Mouse (Mus musculus): ENCODE measurements around the gene Nr1d1.
"Not testable (repeated sequence)": the region's sequence is repeated elsewhere in the genome, so short reads cannot be mapped to it uniquely, and the experiment has no call there.

Nr1d1 gene

GRCm38 (mm10) chr11:98742397-98743291, 32.5 kb downstream of the Nr1d1 start:
- DNase-seq (ENCODE audit: low read depth, low spot score): no peak
- Histone ChIP-seq H3K36me3 (ENCODE audit: control insufficient read depth, insufficient read depth, low read length, poor library complexity, severe bottlenecking) (no peaks in the 10 kb centered on the region), H3K27me3 (ENCODE audit: control insufficient read depth, insufficient read depth, low read length, poor library complexity, severe bottlenecking) (no peaks in the 10 kb centered on the region)

DNA sequence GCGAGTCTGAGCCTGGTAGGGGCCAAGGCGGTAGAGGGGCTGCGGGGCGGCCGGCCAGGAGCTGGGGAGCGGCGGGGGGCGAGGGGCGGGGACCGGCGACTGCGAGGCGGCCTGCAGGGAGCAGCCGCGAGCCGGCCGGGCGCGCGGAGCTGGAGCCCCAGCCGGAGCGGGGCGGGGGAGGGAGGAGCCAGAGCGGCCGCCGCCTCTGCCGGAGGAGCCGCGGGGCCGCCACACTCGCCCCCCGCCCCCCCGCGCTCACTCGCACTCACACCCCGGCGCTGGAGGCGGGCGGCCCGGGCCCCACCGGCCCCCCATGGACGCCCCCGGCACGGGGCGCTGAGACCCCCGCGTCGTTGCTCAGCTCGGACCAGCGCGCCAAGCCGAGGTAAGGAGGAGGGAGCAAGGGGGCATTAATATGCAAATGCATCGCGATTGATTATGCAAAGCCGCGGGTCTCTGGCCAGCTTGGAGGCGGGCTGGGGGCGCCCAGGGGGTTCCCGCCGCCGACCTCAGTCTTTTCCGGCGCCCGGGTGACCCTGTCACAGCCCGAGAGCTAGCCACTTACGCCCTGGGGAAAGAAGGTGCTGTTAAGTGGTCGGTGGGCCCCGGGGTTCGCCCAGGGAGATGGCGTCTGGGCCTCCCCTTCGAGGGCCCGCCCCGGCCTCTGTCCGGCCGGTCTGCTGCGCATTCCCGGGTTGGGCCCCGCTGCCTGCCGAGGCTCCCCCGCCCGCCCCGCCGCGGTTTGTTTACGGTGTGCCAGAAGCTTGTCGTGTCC, 33.3 kb downstream of the Nr1d1 start:
- no peaks in the 10 kb centered on the region for H3K36me3 ChIP-seq (ENCODE audit: control insufficient read depth, insufficient read depth, low read length, poor library complexity, severe bottlenecking)
- peak; percentile 79 for DNase-seq (ENCODE audit: low read depth, low spot score)
- H3K27me3 ChIP-seq (ENCODE audit: control insufficient read depth, insufficient read depth, low read length, poor library complexity, severe bottlenecking): no peaks in the 10 kb centered on the region

- no peaks in the 10 kb centered on the region for H3K36me3 ChIP-seq (ENCODE audit: control insufficient read depth, insufficient read depth, low read length, poor library complexity, severe bottlenecking)
- no peak for DNase-seq (ENCODE audit: low read depth, low spot score)
- H3K27me3 ChIP-seq (ENCODE audit: control insufficient read depth, insufficient read depth, low read length, poor library complexity, severe bottlenecking): no peaks in the 10 kb centered on the region
Measured at GRCm38 (mm10) chr11:98741051-98741620, 34.0 kb downstream of the Nr1d1 start.

DNA sequence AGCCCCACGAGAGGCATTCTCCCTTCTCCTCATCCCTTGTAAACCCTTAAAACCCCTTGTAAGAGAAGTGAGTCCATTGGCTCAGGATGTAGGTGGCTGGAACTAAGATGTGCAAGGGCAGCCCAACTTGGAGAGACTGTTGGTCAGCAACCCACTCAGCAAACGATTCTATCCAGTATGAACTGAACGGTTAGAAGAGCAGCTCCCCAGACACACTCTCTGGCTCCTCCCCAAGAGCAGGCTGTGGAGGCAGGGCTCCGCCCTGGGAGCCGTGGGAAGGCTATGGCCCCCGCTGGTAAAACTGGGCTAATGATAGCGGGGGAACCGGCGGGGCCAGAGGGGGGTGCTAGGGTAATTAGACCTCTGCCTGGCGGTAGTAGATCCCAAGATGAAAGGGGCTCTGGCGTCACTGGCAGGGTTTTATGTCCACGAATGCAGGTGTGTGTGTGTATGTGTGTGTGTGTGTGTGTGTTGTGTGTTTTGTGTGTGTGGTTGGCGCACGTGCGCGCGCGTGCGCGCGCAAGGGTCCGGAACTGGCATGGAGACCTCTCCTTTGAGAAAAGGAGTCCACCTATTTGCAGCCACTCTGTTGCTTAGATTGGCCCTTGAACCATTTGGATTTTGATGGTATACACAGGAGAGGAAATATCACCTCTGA, 34.6 kb downstream of the Nr1d1 start, which contains the start of gene Thra:
Gene Thra, plus strand, starts transcription at position 246 of the 658 bp plus-strand sequence.
- no peaks in the 10 kb centered on the region for H3K36me3 ChIP-seq (ENCODE audit: control insufficient read depth, insufficient read depth, low read length, poor library complexity, severe bottlenecking)
- DNase-seq (ENCODE audit: low read depth, low spot score): peak; percentile 42
- H3K27me3 ChIP-seq (ENCODE audit: control insufficient read depth, insufficient read depth, low read length, poor library complexity, severe bottlenecking): no peaks in the 10 kb centered on the region

DNA sequence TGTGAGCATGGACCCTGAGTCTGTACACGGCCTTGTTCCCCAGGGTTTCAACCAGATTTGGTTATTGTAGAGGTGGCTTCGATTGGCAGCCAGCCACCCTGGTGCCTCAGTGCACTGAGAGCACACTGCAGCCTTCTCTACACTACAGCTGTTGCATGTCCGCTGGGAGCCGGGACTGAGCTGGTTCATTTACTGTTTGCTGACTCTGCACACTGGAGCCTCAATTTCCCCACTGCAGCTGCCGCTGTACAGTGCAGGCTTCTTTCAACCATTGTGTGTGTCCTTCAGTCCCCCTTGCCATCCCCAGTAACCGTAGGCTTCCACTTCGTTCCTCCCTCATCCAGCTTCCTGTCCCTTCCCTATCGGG, 35.1 kb downstream of the Nr1d1 start:
- Histone ChIP-seq H3K27me3 (ENCODE audit: control insufficient read depth, insufficient read depth, low read length, poor library complexity, severe bottlenecking) (no peaks in the 10 kb centered on the region), H3K36me3 (ENCODE audit: control insufficient read depth, insufficient read depth, low read length, poor library complexity, severe bottlenecking) (no peaks in the 10 kb centered on the region)
- DNase-seq (ENCODE audit: low read depth, low spot score): no peak

DNA sequence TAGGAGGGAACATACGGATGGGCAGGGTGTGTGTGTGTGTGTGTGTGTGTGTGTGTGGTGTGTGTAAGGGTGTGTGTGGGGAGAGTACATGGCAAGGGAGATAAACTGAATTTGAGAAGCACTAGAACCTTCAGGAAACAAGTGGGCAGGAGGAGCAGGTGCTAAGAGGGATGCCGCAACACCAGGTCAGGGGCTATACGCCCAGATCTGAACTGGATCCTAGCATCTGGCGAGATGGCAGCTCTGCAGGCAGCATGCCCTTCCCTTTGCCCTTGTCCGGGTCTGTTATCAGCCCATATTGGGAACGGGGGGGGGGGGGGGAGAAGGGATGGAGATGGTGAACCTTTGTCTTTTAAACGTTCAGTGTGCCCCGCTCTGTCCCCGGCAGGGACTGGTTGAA, 36.2 kb downstream of the Nr1d1 start:
- no peaks in the 10 kb centered on the region for H3K27me3 ChIP-seq (ENCODE audit: control insufficient read depth, insufficient read depth, low read length, poor library complexity, severe bottlenecking)
- DNase-seq (ENCODE audit: low read depth, low spot score): no peak
- no peaks in the 10 kb centered on the region for H3K36me3 ChIP-seq (ENCODE audit: control insufficient read depth, insufficient read depth, low read length, poor library complexity, severe bottlenecking)

DNA sequence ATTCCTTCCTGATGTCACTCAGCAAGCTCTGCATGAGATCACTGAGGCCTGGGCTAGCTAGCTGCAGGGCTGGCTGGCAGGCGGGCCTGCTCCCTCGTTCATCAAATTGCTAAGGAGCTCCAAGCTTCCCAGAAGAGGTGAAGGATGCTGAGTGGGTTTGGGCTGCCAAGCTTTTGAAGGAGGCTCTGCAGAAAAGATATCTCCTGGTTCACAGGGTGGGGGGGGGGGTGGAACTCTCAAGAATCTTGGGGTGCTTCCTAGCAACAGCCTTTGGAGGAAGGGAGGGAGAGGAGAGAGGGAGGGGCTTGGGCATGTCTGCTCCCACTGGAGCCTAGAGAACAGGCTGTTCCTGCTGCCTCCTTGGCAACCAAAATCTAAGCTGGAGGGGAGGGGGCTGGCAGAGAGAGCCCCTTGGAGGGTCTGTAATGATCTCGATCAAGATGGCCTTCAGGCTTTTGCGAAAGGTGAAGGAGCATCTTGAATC, 36.7 kb downstream of the Nr1d1 start:
- no peaks in the 10 kb centered on the region for H3K36me3 ChIP-seq (ENCODE audit: control insufficient read depth, insufficient read depth, low read length, poor library complexity, severe bottlenecking)
- H3K27me3 ChIP-seq (ENCODE audit: control insufficient read depth, insufficient read depth, low read length, poor library complexity, severe bottlenecking): no peaks in the 10 kb centered on the region
- DNase-seq (ENCODE audit: low read depth, low spot score): no peak

- H3K27me3 ChIP-seq (ENCODE audit: control insufficient read depth, insufficient read depth, low read length, poor library complexity, severe bottlenecking); H3K36me3 ChIP-seq (ENCODE audit: control insufficient read depth, insufficient read depth, low read length, poor library complexity, severe bottlenecking); DNase-seq (ENCODE audit: low read depth, low spot score): not testable (repeated sequence)
Measured at GRCm38 (mm10) chr11:98737220-98737619, 37.9 kb downstream of the Nr1d1 start.

GRCm38 (mm10) chr11:98736176-98736575, 39.0 kb downstream of the Nr1d1 start:
- Histone ChIP-seq H3K27me3 (ENCODE audit: control insufficient read depth, insufficient read depth, low read length, poor library complexity, severe bottlenecking) (no peaks in the 10 kb centered on the region), H3K36me3 (ENCODE audit: control insufficient read depth, insufficient read depth, low read length, poor library complexity, severe bottlenecking) (no peaks in the 10 kb centered on the region)
- DNase-seq (ENCODE audit: low read depth, low spot score): no peak

DNA sequence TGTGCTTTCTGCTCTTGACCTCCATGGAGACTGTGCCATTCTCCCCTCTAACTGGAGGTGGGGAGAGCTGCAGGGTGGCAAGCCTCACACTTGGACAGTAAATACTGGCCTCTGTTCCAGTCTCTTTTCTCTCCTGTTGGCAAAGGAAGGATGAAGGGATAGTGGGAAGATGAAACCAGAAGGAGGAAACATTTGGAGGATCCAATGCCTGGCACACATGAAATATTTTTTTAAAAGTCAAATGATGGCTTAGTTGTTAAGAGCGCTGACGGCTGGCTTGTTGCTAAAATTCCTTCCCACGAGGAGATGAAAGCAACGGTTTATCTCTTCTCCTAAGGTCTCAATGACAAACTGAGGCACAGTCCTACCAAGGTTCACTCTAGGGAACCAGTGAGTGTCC, 40.0 kb downstream of the Nr1d1 start:
- DNase-seq (ENCODE audit: low read depth, low spot score): no peak
- no peaks in the 10 kb centered on the region for H3K36me3 ChIP-seq (ENCODE audit: control insufficient read depth, insufficient read depth, low read length, poor library complexity, severe bottlenecking)
- no peaks in the 10 kb centered on the region for H3K27me3 ChIP-seq (ENCODE audit: control insufficient read depth, insufficient read depth, low read length, poor library complexity, severe bottlenecking)

DNA sequence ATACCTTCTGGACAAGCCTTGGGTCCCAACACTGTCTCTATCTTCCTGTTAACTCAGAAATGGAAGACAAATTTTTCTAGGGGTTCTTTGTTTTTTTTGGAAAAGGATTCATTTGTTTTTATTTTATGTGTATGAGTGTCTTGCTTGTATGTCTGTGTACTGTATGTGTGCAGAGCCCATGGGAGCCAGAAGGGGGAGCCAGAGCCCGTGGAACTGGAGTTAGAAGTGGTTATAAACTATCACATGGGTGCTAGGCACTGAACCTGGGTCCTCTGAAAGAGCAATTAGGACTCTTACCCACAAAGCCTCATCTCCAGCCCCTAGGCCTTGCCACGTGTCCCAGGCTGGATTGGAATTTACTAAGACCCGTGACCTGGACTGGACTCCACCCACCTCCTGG, 41.1 kb downstream of the Nr1d1 start:
- H3K36me3 ChIP-seq (ENCODE audit: control insufficient read depth, insufficient read depth, low read length, poor library complexity, severe bottlenecking): no peaks in the 10 kb centered on the region
- no peak for DNase-seq (ENCODE audit: low read depth, low spot score)
- no peaks in the 10 kb centered on the region for H3K27me3 ChIP-seq (ENCODE audit: control insufficient read depth, insufficient read depth, low read length, poor library complexity, severe bottlenecking)

DNA sequence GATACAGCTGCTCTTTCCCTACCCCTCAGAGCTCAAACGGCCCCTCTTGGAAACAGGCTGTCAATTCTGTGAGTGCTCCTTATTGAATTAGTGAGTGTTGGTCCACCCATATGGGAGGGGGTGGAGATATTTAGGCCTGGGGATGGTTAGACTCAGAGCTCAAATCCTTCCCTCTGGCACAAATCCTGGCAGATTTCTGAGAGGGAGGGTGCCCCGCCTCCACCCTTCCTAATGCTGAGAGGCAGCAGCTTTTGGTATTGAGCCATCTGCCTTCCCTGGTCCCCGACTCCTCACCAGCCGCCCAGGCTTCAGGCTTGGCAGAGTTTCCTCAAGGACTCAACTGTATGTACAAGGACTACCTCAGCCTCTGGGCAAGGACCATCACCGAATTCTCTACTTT, 44.0 kb downstream of the Nr1d1 start:
- peaks cover 3% of the 10 kb centered on the region; the same call in 1 of the 2 replicates for H3K36me3 ChIP-seq (ENCODE audit: control insufficient read depth, insufficient read depth, low read length, poor library complexity, severe bottlenecking)
- no peak for DNase-seq (ENCODE audit: low read depth, low spot score)
- H3K27me3 ChIP-seq (ENCODE audit: control insufficient read depth, insufficient read depth, low read length, poor library complexity, severe bottlenecking): no peaks in the 10 kb centered on the region

DNA sequence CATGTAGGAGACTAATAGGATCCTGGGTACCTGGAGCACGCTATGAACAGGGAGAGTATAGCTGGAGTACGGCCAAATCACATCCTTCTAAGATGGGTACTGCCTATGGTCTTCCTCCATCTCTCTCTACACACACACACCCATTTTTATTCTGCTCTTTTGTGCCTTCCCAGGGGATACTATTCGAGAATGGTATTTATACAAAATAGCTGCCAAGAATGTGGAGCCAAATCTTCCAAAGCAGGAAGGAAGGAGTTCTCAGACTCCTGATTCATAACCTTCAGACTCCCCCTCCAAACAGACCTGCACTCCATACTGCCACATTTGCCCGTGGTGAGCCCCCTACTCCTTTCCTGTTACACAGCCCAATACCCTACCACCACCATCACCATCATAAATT, 44.4 kb downstream of the Nr1d1 start:
- no peak for DNase-seq (ENCODE audit: low read depth, low spot score)
- Histone ChIP-seq H3K27me3 (ENCODE audit: control insufficient read depth, insufficient read depth, low read length, poor library complexity, severe bottlenecking) (no peaks in the 10 kb centered on the region), H3K36me3 (ENCODE audit: control insufficient read depth, insufficient read depth, low read length, poor library complexity, severe bottlenecking) (peaks cover 3% of the 10 kb centered on the region; the same call in 1 of the 2 replicates)

DNA sequence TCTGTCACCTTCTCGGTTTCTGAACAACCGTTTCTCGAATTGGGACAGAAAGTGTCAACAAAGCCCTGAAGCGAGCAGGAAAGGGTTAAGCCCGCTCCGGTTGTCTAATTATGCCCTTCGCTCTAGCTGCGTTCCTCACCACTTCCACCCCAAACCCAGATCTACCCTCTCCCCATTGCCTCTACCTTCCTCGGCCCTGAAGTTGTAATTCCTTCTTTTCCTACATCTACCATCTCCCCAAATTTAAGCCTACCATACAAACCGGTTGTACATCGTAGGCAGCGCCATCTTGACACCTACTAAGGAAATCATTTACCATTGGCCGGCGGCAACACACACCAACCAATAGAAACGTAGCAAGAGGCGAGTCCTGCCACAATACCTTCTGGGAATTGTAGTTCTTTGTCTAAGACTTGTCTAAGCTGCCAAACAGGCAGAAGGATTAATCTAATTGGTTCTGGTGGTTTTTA, 46.0 kb downstream of the Nr1d1 start, which contains the start of gene Med24:
Gene Med24, minus strand, starts transcription at position 317 of the 470 bp plus-strand sequence.
- Histone ChIP-seq H3K27me3 (ENCODE audit: control insufficient read depth, insufficient read depth, low read length, poor library complexity, severe bottlenecking) (no peaks in the 10 kb centered on the region), H3K36me3 (ENCODE audit: control insufficient read depth, insufficient read depth, low read length, poor library complexity, severe bottlenecking) (peaks cover 5% of the 10 kb centered on the region)
- DNase-seq (ENCODE audit: low read depth, low spot score): peak; percentile 93

Data from splenic B cell, adult 2 months (primary cell).